Mouse (Mus musculus): ENCODE measurements around the gene Olfr792.

The Olfr792 gene

GRCm38 (mm10) chr10:129538862-129539261 is at the start of gene Olfr792:
Olfr792 (plus strand) TSS chr10:129539162.
- in situ Hi-C loops (cut with MboI) = no loop called here

GRCm38 (mm10) chr10:129490101-129490500 is 48.9 kb upstream of the Olfr792 start:
- in situ Hi-C loops (cut with MboI) = no loop called here

- in situ Hi-C loops (cut with MboI) = no loop called here
Measured at GRCm38 (mm10) chr10:129498192-129498591, 40.8 kb upstream of the Olfr792 start, which contains the start of gene Olfr790. Olfr790 (plus strand) TSS chr10:129498492.

- in situ Hi-C loops (cut with MboI) = no loop called here
Measured at GRCm38 (mm10) chr10:129521492-129521891, 17.5 kb upstream of the Olfr792 start, which contains the start of gene Olfr791. Olfr791 (plus strand) TSS chr10:129521792.

- in situ Hi-C loops (cut with MboI) = no loop called here
Measured at GRCm38 (mm10) chr10:129549354-129549753, 10.4 kb downstream of the Olfr792 start.

GRCm38 (mm10) chr10:129567355-129567754 is 28.4 kb downstream of the Olfr792 start, which contains the start of gene Olfr794:
Olfr794 (plus strand) TSS chr10:129567655.
- in situ Hi-C loops (cut with MboI) = no loop called here

GRCm38 (mm10) chr10:129577066-129577465 is 38.1 kb downstream of the Olfr792 start:
- in situ Hi-C loops (cut with MboI) = no loop called here

Measured in mature B cell (primary cell).